Mouse (Mus musculus) heart, adult 2 months (tissue): ENCODE measurements around the gene Acot2. TPM values are rescaled to one million over a fixed set of nuclear protein-coding genes. Genes with fewer than 3 reads are reported as not detected.
A peak's percentile ranks its signal among the peaks of the same experiment; 100 is the strongest.
"Not testable (repeated sequence)": the region's sequence is repeated elsewhere in the genome, so short reads cannot be mapped to it uniquely, and the experiment has no call there.

ENCODE experiments used
- DNase-seq, 2 experiments: peaks; one replicate each; pipeline ENCODE4 v3.0.0; 2021
- H3K27ac ChIP-seq: fragments of 200-600 bp; 2 replicates; pipeline ENCODE4 v1.8.1; 2022
- H3K27me3 ChIP-seq: fragments of 200-500 bp; 2 replicates; pipeline ENCODE4 v1.6.1; 2012; ENCODE audit warnings: mild to moderate bottlenecking, low read length, inconsistent platforms, mixed read lengths; ENCODE audit not compliant: control insufficient read depth, insufficient read depth
- H3K36me3 ChIP-seq: fragments of 200-500 bp; 2 replicates; pipeline ENCODE4 v1.6.1; 2012; ENCODE audit warnings: low read length, inconsistent platforms; ENCODE audit not compliant: control insufficient read depth, insufficient read depth
- H3K4me1 ChIP-seq: fragments of 200-500 bp; 2 replicates; pipeline ENCODE4 v1.6.1; 2011; ENCODE audit warnings: low read length; ENCODE audit not compliant: control insufficient read depth, insufficient read depth
- H3K4me3 ChIP-seq: fragments of 200-600 bp; 2 replicates; pipeline ENCODE4 v1.8.1; 2022
- H3K79me2 ChIP-seq: fragments of 200-500 bp; replicated peaks from 2 replicates; pipeline ENCODE4 v1.6.1; 2012; ENCODE audit warnings: mild to moderate bottlenecking, inconsistent platforms, low read length, moderate library complexity, mixed read lengths; ENCODE audit not compliant: control insufficient read depth, insufficient read depth
- H3K9ac ChIP-seq: fragments of 200-500 bp; 2 replicates; pipeline ENCODE4 v1.6.1; 2012; ENCODE audit warnings: low read depth, mild to moderate bottlenecking, control low read depth, inconsistent platforms, low read length, mixed read lengths
- CTCF ChIP-seq: fragments of 200-600 bp; IDR thresholded peaks from 2 replicates; pipeline ENCODE4 v1.8.1; 2022; ENCODE audit warnings: antibody characterized with exemption, mild to moderate bottlenecking, moderate library complexity
- EP300 ChIP-seq: fragments of 200-500 bp; IDR thresholded peaks from 2 replicates; pipeline ENCODE4 v1.6.1; 2011; ENCODE audit warnings: low read depth, low read length, control low read depth; ENCODE audit not compliant: insufficient read depth
- POLR2A ChIP-seq: fragments of 200-500 bp; IDR thresholded peaks from 2 replicates; pipeline ENCODE4 v1.6.1; 2011; ENCODE audit warnings: mild to moderate bottlenecking, low read depth, low read length, control low read depth; ENCODE audit not compliant: insufficient read depth
- WGBS: fragments of 180-500 bp; shearing (Covaris S2); methylation state at CpG from one replicate; pipeline ENCODE4 v1.1.7; 2018; 5-methylcytosine and 5-hydroxymethylcytosine counted together
- intact Hi-C: fragments of 180-260 bp; cut with DNase I; formaldehyde crosslinking; loops from one replicate; pipeline ENCODE4 v1.15.1; 2025
- polyA plus RNA-seq: library from polyadenylated mRNA; depleted of rRNA; stranded (reverse); fragments of >200 nt; gene quantifications from 2 replicates; pipeline ENCODE4 v1.2.3, GENCODE M21; 2012
- total RNA-seq, 2 experiments: library from RNA; stranded (reverse); gene quantifications; 2 replicates each; pipeline ENCODE4 v1.2.3; 2021

Gene Acot2
- total and polyA plus RNA-seq, 3 experiments, result 44.4 to 114 (median 112) TPM

- TF ChIP-seq EP300, result 0 out of 2 replicates have a peak, but pooled peaks have one; percentile 53
- H3K4me1 ChIP-seq, H3K9ac ChIP-seq, H3K27me3 ChIP-seq, H3K4me3 ChIP-seq, H3K79me2 ChIP-seq, H3K36me3 ChIP-seq, intact Hi-C loops: not testable (repeated sequence)
- peak overlapping the region; percentile 45; the same call in 1 of the 2 replicates for H3K27ac ChIP-seq
- WGBS, result 15% methylated on average over 8 of the region's 8 CpGs
- DNase-seq, result peak; percentile 56 to 77
Measured at GRCm38 (mm10) chr12:83999237-83999636, 11.6 kb downstream of the Acot2 start.

GRCm38 (mm10) chr12:84000418-84000817 is 12.8 kb downstream of the Acot2 start:
- H3K27ac ChIP-seq, result no peak overlapping the region
- intact Hi-C loops, result no loop called here
- H3K36me3 ChIP-seq, result no peaks in the 10 kb centered on the region
- H3K9ac ChIP-seq, result no peak overlapping the region
- H3K27me3 ChIP-seq, result no peaks in the 10 kb centered on the region
- no peak for DNase-seq
- H3K4me1 ChIP-seq, result peaks cover 4% of the 10 kb centered on the region
- no peak for TF ChIP-seq EP300
- no peak for TF ChIP-seq POLR2A
- no peak for TF ChIP-seq CTCF
- WGBS, result 40% methylated on average over 3 of the region's 3 CpGs
- H3K79me2 ChIP-seq, result no peaks in the 10 kb centered on the region
- H3K4me3 ChIP-seq, result no peak overlapping the region

- intact Hi-C loops, result no loop called here
- Histone ChIP-seq H3K27ac (no peak overlapping the region), H3K9ac (no peak overlapping the region), H3K27me3 (no peaks in the 10 kb centered on the region), H3K79me2 (no peaks in the 10 kb centered on the region), H3K4me1 (peaks cover 2% of the 10 kb centered on the region), H3K36me3 (no peaks in the 10 kb centered on the region), H3K4me3 (no peak overlapping the region)
- TF ChIP-seq CTCF (no peak), EP300 (no peak), POLR2A (no peak)
- DNase-seq, result no peak
- WGBS, result 80% methylated on average over 1 of the region's 1 CpGs
Measured at GRCm38 (mm10) chr12:84003866-84004265, 16.2 kb downstream of the Acot2 start.

- Histone ChIP-seq H3K27me3 (no peaks in the 10 kb centered on the region), H3K36me3 (no peaks in the 10 kb centered on the region), H3K27ac (no peak overlapping the region), H3K9ac (no peak overlapping the region), H3K4me1 (peaks cover 2% of the 10 kb centered on the region), H3K4me3 (no peak overlapping the region), H3K79me2 (no peaks in the 10 kb centered on the region)
- WGBS, result 93% methylated on average over 12 of the region's 12 CpGs
- no peak for TF ChIP-seq POLR2A
- TF ChIP-seq EP300, result no peak
- TF ChIP-seq CTCF, result no peak
- DNase-seq, result no peak
- intact Hi-C loops, result loop anchor here (2.0 kb wide), 1 partner anchor 19 kb away; no protein-coding TSS in a partner anchor
Measured at GRCm38 (mm10) chr12:84008251-84008650, 20.6 kb downstream of the Acot2 start.

GRCm38 (mm10) chr12:84008729-84009128 is 21.1 kb downstream of the Acot2 start:
- intact Hi-C loops, result loop anchor here (2.0 kb wide), 1 partner anchor 20 kb away; no protein-coding TSS in a partner anchor
- Histone ChIP-seq H3K4me1 (peaks cover 2% of the 10 kb centered on the region), H3K4me3 (peak overlapping the region; percentile 56; the same call in 1 of the 2 replicates), H3K27me3 (no peaks in the 10 kb centered on the region), H3K9ac (no peak overlapping the region), H3K27ac (peak overlapping the region; percentile 45), H3K79me2 (no peaks in the 10 kb centered on the region), H3K36me3 (no peaks in the 10 kb centered on the region)
- DNase-seq, result no peak
- no peak for TF ChIP-seq CTCF
- 58% methylated on average over 8 of the region's 8 CpGs for WGBS

GRCm38 (mm10) chr12:84009171-84009965 is 21.7 kb downstream of the Acot2 start, which contains the start of gene Acot1:
Gene Acot1, plus strand, starts transcription at chr12:84009490.
- peak within 1 kb of the TSS; percentile 45 for H3K27ac ChIP-seq
- 2% methylated on average over 63 of the region's 70 CpGs for WGBS
- not testable (repeated sequence) for H3K36me3 ChIP-seq, H3K27me3 ChIP-seq, H3K4me1 ChIP-seq, H3K79me2 ChIP-seq
- peak; percentile 76 for TF ChIP-seq POLR2A
- intact Hi-C loops, result loop anchor here (2.0 kb wide), 1 partner anchor 21 kb away; no protein-coding TSS in a partner anchor
- DNase-seq, result peak; percentile 76 to 84
- H3K9ac ChIP-seq, result peak within 1 kb of the TSS; percentile 46
- peak within 1 kb of the TSS; percentile 56 for H3K4me3 ChIP-seq
